Mouse (Mus musculus): ENCODE measurements around the gene Zbtb41. TPM values are rescaled to one million over a fixed set of nuclear protein-coding genes. Genes with fewer than 3 reads are reported as not detected.
A peak's percentile ranks its signal among the peaks of the same experiment; 100 is the strongest.

Zbtb41 gene
- polyA plus RNA-seq, 1 experiment: 20.8 TPM

GRCm38 (mm10) chr1:139480246-139480645 is 58.2 kb downstream of the Zbtb41 start:
- DNase-seq (ENCODE audit: low read depth): no peak
- no peak for TF ChIP-seq POLR2A (IDR thresholded peaks at IDR 0.05; ENCODE audit: borderline replicate concordance, extremely low read depth, insufficient read depth, insufficient read length, poor library complexity, severe bottlenecking)
- no peak for TF ChIP-seq CTCF (IDR thresholded peaks at IDR 0.05; ENCODE audit: borderline replicate concordance, extremely low read depth, insufficient read depth, insufficient read length)

GRCm38 (mm10) chr1:139481146-139481545 is 59.1 kb downstream of the Zbtb41 start:
- peak; percentile 14 for DNase-seq (ENCODE audit: low read depth)
- TF ChIP-seq POLR2A (IDR thresholded peaks at IDR 0.05; ENCODE audit: borderline replicate concordance, extremely low read depth, insufficient read depth, insufficient read length, poor library complexity, severe bottlenecking) (no peak), CTCF (IDR thresholded peaks at IDR 0.05; ENCODE audit: borderline replicate concordance, extremely low read depth, insufficient read depth, insufficient read length) (no peak)

GRCm38 (mm10) chr1:139494630-139495029 is 72.5 kb downstream of the Zbtb41 start:
- DNase-seq (ENCODE audit: low read depth): no peak
- no peak for TF ChIP-seq CTCF (IDR thresholded peaks at IDR 0.05; ENCODE audit: borderline replicate concordance, extremely low read depth, insufficient read depth, insufficient read length)
- no peak for TF ChIP-seq POLR2A (IDR thresholded peaks at IDR 0.05; ENCODE audit: borderline replicate concordance, extremely low read depth, insufficient read depth, insufficient read length, poor library complexity, severe bottlenecking)

- no peak for TF ChIP-seq POLR2A (IDR thresholded peaks at IDR 0.05; ENCODE audit: borderline replicate concordance, extremely low read depth, insufficient read depth, insufficient read length, poor library complexity, severe bottlenecking)
- no peak for TF ChIP-seq CTCF (IDR thresholded peaks at IDR 0.05; ENCODE audit: borderline replicate concordance, extremely low read depth, insufficient read depth, insufficient read length)
- no peak for DNase-seq (ENCODE audit: low read depth)
Measured at GRCm38 (mm10) chr1:139495408-139495807, 73.3 kb downstream of the Zbtb41 start.

GRCm38 (mm10) chr1:139496212-139496611 is 74.1 kb downstream of the Zbtb41 start:
- no peak for DNase-seq (ENCODE audit: low read depth)
- TF ChIP-seq POLR2A (IDR thresholded peaks at IDR 0.05; ENCODE audit: borderline replicate concordance, extremely low read depth, insufficient read depth, insufficient read length, poor library complexity, severe bottlenecking): no peak
- no peak for TF ChIP-seq CTCF (IDR thresholded peaks at IDR 0.05; ENCODE audit: borderline replicate concordance, extremely low read depth, insufficient read depth, insufficient read length)

GRCm38 (mm10) chr1:139499751-139500150 is 77.7 kb downstream of the Zbtb41 start:
- TF ChIP-seq POLR2A (IDR thresholded peaks at IDR 0.05; ENCODE audit: borderline replicate concordance, extremely low read depth, insufficient read depth, insufficient read length, poor library complexity, severe bottlenecking): no peak
- TF ChIP-seq CTCF (IDR thresholded peaks at IDR 0.05; ENCODE audit: borderline replicate concordance, extremely low read depth, insufficient read depth, insufficient read length): no peak
- no peak for DNase-seq (ENCODE audit: low read depth)

- TF ChIP-seq POLR2A (IDR thresholded peaks at IDR 0.05; ENCODE audit: borderline replicate concordance, extremely low read depth, insufficient read depth, insufficient read length, poor library complexity, severe bottlenecking): no peak
- no peak for TF ChIP-seq CTCF (IDR thresholded peaks at IDR 0.05; ENCODE audit: borderline replicate concordance, extremely low read depth, insufficient read depth, insufficient read length)
- DNase-seq (ENCODE audit: low read depth): no peak
Measured at GRCm38 (mm10) chr1:139501258-139501752, 79.2 kb downstream of the Zbtb41 start, which contains the start of gene F13b. Gene F13b, plus strand, starts transcription at chr1:139501702.

Other genes with a start within 250 kb of the Zbtb41 start
- 3.7 and 4.4 TPM in 2 replicates for gene Crb1, start 45.2 kb upstream of the Zbtb41 start, polyA plus RNA-seq (2012; rRNA removed)
- gene Aspm, start 32.5 kb downstream of the Zbtb41 start, polyA plus RNA-seq (2012; rRNA removed): 5.1 and 6.5 TPM in 2 replicates
- gene F13b, start 79.4 kb downstream of the Zbtb41 start, polyA plus RNA-seq (2012; rRNA removed): not detected in 2 replicates
- gene Cfhr1, start 138.0 kb downstream of the Zbtb41 start, polyA plus RNA-seq (2012; rRNA removed): 0.08 TPM in 1 of 2 replicates, not detected in the other

Measured in brain, embryonic 14.5 days (tissue).